Mouse (Mus musculus): ENCODE measurements around the gene Ptprk.
A peak's percentile ranks its signal among the peaks of the same experiment; 100 is the strongest.

The Ptprk gene

GRCm38 (mm10) chr10:28414823-28415222 is 340.2 kb downstream of the Ptprk start:
- no peak for DNase-seq (ENCODE audit: low spot score in 2 of 2)

- DNase-seq (ENCODE audit: low spot score in 2 of 2) = no peak
These were observed 348.0 kb downstream of the Ptprk start for GRCm38 (mm10) chr10:28422622-28423021.

DNA sequence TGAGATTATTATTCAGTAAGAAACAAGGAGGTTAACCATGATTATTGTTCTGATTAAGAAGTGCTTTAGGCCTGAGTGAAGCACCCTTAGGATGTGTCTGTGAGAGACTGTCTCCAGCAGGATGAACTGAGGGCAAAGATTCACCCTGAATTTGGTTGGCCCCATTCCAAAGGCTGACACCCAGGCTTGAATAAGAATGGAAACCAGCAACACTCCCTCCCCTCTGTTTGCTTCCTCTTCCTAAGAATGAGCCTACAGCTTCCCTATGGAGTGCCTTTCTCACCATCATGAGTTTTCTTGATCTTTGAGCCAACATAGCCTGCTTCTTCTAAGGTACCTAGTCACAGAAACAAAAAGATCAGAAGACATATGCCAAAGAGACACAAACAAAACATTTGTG is 350.8 kb downstream of the Ptprk start:
- no peak for DNase-seq (ENCODE audit: low spot score in 2 of 2)

GRCm38 (mm10) chr10:28436084-28436483 is 361.5 kb downstream of the Ptprk start:
- no peak for DNase-seq (ENCODE audit: low spot score in 2 of 2)

GRCm38 (mm10) chr10:28449853-28450252 is 375.2 kb downstream of the Ptprk start:
- no peak for DNase-seq (ENCODE audit: low spot score in 2 of 2)

DNA sequence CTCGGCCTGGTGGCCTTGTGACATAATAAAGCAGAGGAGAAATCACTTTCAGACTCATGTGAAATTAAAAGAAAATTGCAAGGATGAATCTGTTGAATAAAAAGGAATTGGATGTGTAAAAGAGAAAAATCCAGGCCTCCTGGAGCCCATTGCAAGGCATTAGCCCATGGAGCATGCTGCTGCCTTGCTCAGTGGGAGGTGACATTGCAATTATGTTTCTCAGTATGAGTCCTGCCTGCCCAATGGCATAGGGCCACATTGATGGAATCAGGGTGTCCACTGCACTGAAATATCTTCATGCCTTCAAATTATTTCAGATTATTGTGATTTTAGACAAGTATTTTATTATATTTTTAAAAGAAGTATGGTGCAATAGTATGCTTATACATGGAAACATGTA is 376.0 kb downstream of the Ptprk start:
- DNase-seq (ENCODE audit: low spot score in 2 of 2) = peak in 1 of 2 experiments; percentile 4

- no peak for DNase-seq (ENCODE audit: low spot score in 2 of 2)
These were observed 383.4 kb downstream of the Ptprk start for GRCm38 (mm10) chr10:28458027-28458426.

DNA sequence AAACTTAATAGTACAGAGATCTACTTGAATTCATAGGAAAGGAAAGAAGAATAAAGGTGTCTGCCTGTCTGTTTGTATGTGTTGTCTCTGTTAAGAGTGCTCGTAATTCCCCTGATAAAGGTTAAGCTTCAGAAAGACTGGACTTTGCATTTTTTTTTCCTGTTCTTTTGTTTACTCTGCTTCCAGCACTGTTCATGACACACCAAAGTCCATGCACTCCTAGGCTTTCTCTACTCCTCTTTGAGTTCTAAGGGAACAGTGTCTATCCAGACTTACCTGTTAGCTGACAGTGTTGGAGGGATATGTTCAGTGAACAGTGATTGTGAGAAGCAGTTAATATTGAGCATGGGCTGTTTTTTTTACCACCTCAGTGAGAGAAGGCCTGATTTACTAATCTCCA is 385.3 kb downstream of the Ptprk start:
- DNase-seq (ENCODE audit: low spot score in 2 of 2) = no peak

GRCm38 (mm10) chr10:28463706-28464105 is 389.1 kb downstream of the Ptprk start:
- no peak for DNase-seq (ENCODE audit: low spot score in 2 of 2)

- peak in 1 of 2 experiments; percentile 59 for DNase-seq (ENCODE audit: low spot score in 2 of 2)
These were observed 390.3 kb downstream of the Ptprk start for GRCm38 (mm10) chr10:28464766-28465548.

DNA sequence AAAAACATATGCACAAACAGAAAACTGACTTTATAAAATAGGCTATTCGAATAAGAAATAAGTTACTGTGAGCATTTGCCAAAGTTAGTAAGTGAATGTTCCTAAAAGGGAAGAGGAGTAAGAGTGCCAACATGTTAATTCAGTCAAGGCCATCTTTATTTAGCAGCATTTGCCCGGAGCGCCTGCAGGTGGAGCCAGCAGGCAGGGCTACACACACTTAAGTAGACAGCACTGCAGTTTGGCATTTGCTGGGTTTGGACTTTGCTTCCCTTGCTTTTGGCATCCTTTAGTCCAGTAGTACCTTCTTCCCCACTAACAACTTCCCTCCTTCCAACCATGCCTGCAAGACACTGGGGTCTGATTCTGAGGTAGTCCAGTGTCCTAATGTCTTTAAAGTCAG is 411.0 kb downstream of the Ptprk start:
- peak; percentile 32 to 57 for DNase-seq (ENCODE audit: low spot score in 2 of 2)

DNA sequence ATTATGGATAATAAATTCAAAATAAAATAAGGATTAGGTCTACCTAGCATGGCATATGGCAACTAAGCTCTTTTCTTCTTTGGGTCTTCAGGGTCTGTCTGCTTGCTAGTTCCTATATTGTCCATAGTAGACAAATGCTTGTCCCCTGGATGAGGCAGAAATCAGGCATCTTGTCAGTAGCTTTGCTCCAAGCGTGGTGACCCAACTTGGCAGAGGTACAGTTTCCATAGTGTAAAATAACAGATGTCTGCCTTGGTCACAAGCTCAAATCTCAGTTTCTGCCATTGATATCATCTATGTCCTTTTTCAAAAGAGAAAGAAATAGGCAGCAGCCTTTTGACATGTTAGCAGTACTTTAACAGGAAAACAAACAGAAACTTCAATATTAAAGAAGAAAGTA is 416.4 kb downstream of the Ptprk start:
- DNase-seq (ENCODE audit: low spot score in 2 of 2) = no peak

GRCm38 (mm10) chr10:28492206-28492605 is 417.6 kb downstream of the Ptprk start:
- peak in 1 of 2 experiments; percentile 43 for DNase-seq (ENCODE audit: low spot score in 2 of 2)

- DNase-seq (ENCODE audit: low spot score in 2 of 2) = peak in 1 of 2 experiments; percentile 10
These were observed 418.2 kb downstream of the Ptprk start for GRCm38 (mm10) chr10:28492870-28493269.

DNA sequence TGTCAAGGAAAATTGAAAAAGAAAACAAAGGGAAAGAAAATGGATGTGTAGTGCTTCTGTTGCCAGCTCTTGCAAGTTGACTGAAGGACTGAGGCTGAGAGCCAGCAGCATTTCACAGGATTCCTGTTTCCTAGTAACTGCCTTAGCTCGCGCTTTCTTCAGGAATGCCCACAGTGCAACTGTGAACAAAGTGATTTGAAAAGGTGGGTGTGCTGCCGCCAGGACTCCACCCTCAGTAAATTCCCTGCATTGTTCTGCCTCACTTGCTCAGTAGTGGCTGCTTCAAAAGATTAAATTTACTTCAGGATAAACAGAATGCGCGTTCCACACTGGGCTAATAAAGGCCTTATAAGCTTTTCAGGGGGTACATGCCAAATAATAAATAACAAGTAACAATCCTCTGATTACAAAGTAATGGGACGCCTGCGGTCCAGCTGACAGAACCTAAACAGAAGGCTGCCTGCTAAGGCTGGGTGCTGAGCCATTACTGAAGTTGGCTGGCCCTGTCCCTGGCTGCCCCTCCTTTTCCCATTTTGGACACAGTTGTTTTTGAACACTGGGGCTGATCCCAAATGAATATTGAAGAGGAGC is 418.7 kb downstream of the Ptprk start:
- DNase-seq (ENCODE audit: low spot score in 2 of 2) = peak in 1 of 2 experiments; percentile 26

DNA sequence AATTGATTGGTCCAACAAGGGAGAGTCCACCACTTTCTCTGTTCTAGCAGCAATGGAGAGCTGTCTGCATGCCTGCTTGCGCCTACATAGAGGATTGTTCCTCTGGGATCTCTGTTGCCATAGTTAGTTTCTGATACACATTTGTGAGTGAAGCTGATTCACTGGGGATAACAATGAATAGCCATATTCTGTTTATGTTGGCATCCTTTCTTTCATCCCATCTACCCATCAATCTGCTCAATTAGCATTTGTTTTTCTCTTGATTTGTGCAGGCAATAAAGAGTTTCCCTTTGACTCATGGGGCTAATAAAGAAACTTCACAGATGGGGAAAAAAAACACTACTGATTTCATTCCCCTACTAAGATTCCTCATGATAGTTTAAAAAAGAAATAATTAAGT is 423.2 kb downstream of the Ptprk start:
- no peak for DNase-seq (ENCODE audit: low spot score in 2 of 2)

DNA sequence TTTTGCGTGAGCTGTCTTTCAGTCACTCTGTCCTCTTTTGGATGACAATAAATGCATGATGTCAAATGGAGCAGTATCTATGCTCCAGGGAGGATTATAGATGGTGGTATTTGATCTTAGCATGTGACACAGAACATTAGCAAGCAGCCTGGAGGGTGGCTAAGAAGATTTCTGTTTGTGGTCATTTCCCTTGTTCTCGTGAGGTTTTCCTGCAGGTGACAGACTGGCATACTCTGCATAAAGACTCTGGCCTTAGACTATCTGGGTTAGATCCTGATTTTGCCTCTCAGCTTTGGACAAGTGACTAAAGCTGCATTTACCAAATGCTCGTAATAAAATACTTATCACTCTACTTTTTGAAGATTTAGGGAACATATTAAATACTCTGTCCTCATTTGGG is 423.9 kb downstream of the Ptprk start:
- DNase-seq (ENCODE audit: low spot score in 2 of 2) = no peak

GRCm38 (mm10) chr10:28513601-28514000 is 439.0 kb downstream of the Ptprk start:
- no peak for DNase-seq (ENCODE audit: low spot score in 2 of 2)

GRCm38 (mm10) chr10:28516147-28516546 is 441.5 kb downstream of the Ptprk start:
- DNase-seq (ENCODE audit: low spot score in 2 of 2) = no peak

DNA sequence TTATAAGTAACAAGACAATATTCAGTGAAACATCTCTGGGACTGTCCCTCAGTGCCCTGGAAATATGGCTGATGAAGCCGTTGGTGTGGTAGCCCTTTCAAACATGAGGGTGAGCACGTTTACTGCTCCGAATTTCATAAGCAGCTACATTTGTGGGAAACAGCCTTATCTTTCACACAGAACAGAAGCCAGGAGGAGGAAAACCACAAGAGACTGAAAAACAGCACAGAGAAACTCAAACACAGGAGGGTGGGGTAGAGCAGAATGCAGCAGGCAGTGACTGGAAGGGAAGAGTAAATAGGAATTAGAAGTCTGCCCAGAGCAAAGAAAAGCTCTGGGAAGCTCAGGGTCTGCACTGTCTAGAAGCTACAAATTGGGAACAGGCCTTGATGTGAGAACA is 443.7 kb downstream of the Ptprk start:
- no peak for DNase-seq (ENCODE audit: low spot score in 2 of 2)

DNA sequence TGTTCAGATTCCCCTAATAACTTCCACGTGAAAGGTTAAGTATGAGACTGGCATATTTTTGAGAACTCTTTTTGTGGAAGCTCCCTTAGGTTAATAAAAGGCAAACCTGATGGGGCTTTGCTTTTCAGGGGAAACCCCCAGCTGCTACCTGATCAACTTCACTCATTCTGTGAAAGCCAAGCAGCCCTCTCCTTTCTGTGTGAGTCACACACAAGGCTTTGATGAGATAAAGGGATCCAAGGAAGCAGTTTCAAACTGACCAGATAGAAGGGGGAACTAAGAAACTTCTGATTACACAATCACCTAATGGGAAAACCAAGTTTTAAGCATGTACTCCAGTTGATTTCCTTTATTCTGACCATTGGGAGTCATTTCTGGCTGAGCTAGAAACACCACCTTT is 445.2 kb downstream of the Ptprk start:
- DNase-seq (ENCODE audit: low spot score in 2 of 2) = no peak

DNA sequence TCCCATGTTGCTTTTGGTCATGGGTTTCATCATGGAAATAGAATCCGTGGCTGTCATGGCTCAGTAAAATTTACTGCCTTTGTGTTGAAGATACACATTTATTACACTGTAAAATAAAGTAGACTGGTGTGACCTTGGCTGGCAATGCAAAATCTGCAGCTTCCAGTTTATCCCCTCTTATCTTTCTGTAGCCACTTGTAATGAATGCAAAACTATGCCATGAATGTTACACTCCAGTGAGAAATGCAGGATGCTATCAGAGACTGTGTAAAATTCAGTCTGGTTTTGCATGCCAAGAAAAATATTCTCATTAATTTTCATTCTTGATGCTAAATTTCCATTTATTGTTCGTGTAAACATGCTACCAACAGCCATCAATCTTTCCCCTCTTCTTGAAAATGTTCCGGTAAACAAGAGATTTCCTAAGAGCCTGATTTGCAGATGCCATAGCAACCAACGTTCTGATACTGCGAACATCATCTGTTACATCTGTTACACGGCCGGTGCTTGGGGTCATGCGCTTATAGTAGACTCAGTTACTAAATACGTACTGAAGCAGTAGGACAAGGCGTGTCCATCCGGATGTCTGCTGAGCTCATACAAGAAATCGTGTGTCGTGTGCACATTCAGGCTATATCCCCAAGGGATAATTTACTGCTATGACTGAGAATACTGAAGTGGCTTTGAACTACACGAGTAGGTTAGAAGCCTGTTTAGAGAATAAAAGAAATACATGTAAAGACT is 449.5 kb downstream of the Ptprk start:
- no peak for DNase-seq (ENCODE audit: low spot score in 2 of 2)

- no peak for DNase-seq (ENCODE audit: low spot score in 2 of 2)
These were observed 466.0 kb downstream of the Ptprk start for GRCm38 (mm10) chr10:28540595-28540994.
